Mouse (Mus musculus) lung, embryonic 15.5 days (tissue): ENCODE measurements at regions not wholly inside any gene's neighbourhood (a gene's known extent, or its start where the extent isn't known, plus 50 kb on each side); places are given as distances from the start of the nearest gene placed in this dataset.
"Not testable (repeated sequence)": the region's sequence is repeated elsewhere in the genome, so short reads cannot be mapped to it uniquely, and the experiment has no call there.

ENCODE experiments used
- ATAC-seq: fragments of 200-750 bp; cut with Nextera tagmentation; 2 replicates; pipeline ENCODE4 v1.8.0; 2017; ENCODE audit warnings: moderate number of reproducible peaks, borderline replicate concordance; ENCODE audit not compliant: low FRiP score, low TSS enrichment; ENCODE audit errors: extremely low read depth
- H3K27ac ChIP-seq: fragments of 300-500 bp; sonication (generic); 2 replicates; pipeline ENCODE4 v1.5.1; 2015; ENCODE audit warnings: moderate library complexity, mild to moderate bottlenecking, inconsistent platforms
- H3K27me3 ChIP-seq: fragments of 300-500 bp; sonication (generic); 2 replicates; pipeline ENCODE4 v1.6.1; 2015; ENCODE audit warnings: inconsistent platforms
- H3K36me3 ChIP-seq: fragments of 300-500 bp; sonication (generic); 2 replicates; pipeline ENCODE4 v1.6.1; 2015; ENCODE audit warnings: inconsistent platforms
- H3K4me1 ChIP-seq: fragments of 300-500 bp; sonication (generic); 2 replicates; pipeline ENCODE4 v1.6.1; 2015; ENCODE audit warnings: inconsistent platforms
- H3K4me2 ChIP-seq: fragments of 300-500 bp; sonication (generic); 2 replicates; pipeline ENCODE4 v1.6.1; 2015; ENCODE audit warnings: inconsistent platforms, mild to moderate bottlenecking, moderate library complexity
- H3K4me3 ChIP-seq: fragments of 300-500 bp; sonication (generic); 2 replicates; pipeline ENCODE4 v1.5.1; 2015; ENCODE audit warnings: mild to moderate bottlenecking, inconsistent platforms
- H3K9ac ChIP-seq: fragments of 300-500 bp; sonication (generic); 2 replicates; pipeline ENCODE4 v1.6.1; 2015; ENCODE audit warnings: inconsistent platforms
- H3K9me3 ChIP-seq: fragments of 300-500 bp; sonication (generic); 2 replicates; pipeline ENCODE4 v1.6.1; 2016; ENCODE audit warnings: inconsistent platforms
- WGBS: fragments of 180-500 bp; shearing (Covaris S2); methylation state at CpG from one replicate; pipeline ENCODE4 v1.1.7; 2015; 5-methylcytosine and 5-hydroxymethylcytosine counted together

DNA sequence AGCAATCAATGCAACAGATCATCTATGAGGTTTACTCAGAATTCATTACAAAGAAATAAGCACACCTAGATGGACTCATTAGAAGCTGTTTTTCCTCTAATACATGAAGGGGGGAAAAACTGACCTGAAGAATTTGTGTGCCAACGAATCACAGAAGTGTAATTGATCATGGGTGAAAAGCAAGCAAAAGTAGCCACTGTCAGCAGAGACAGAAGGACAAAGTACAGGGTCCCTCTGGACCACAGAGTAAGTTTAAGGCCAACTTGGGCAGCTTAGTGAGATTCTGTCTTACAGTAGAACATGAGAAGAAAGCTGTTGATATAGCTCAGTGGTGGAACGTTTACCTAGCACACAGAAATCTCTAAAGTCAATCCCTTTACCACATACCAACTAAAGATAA lies 523.7 kb downstream of the Synb start:
- H3K9ac ChIP-seq = no peak overlapping the region
- ATAC-seq = no peak
- H3K4me3 ChIP-seq = no peak overlapping the region
- 75% methylated on average over 2 of the region's 2 CpGs for WGBS
- H3K27me3 ChIP-seq = no peaks in the 10 kb centered on the region
- no peak overlapping the region for H3K27ac ChIP-seq
- no peaks in the 10 kb centered on the region for H3K4me1 ChIP-seq
- H3K4me2 ChIP-seq = no peak overlapping the region
- no peaks in the 10 kb centered on the region for H3K36me3 ChIP-seq
- H3K9me3 ChIP-seq = no peaks in the 10 kb centered on the region

DNA sequence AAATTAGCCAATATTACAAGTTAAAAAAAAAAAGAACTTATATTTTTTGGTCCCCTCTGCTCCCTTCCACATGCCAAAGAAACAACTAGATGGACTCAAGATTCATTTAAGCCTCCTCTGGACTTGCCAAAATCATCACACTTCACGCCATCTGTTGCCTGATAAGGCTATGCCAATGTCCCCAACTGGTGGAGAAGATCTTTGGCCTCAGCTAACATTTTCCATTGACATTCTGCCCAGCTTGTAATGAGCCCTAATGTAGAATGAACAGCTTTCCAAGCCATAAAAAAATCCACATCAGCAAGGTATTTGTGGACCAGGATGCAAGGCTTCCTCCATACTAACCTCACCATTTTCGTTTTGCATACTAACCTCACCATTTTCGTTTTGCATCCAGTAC lies 531.2 kb downstream of the Synb start:
- WGBS = 62% methylated on average over 3 of the region's 3 CpGs
- no peak overlapping the region for H3K4me3 ChIP-seq

DNA sequence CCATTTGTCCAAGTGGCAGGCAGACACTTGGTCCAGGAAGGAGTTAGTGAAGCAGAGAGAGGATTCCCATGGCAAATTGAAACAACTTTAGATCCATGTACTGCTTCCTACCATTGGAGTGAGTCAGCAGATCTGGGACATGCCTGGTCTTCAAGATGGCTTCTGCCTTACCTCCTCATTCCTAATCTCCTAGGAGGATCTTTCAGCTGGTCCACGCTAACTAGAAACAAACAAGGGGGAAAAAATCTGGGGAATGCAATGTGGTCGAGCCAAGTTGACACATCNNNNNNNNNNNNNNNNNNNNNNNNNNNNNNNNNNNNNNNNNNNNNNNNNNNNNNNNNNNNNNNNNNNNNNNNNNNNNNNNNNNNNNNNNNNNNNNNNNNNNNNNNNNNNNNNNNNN lies 549.4 kb downstream of the Synb start:
- 41% methylated on average over 2 of the region's 2 CpGs for WGBS
- Histone ChIP-seq H3K4me1 (no peaks in the 10 kb centered on the region), H3K27ac (no peak overlapping the region), H3K27me3 (no peaks in the 10 kb centered on the region), H3K36me3 (no peaks in the 10 kb centered on the region), H3K4me2 (no peak overlapping the region), H3K4me3 (no peak overlapping the region), H3K9me3 (no peaks in the 10 kb centered on the region), H3K9ac (no peak overlapping the region)
- ATAC-seq = no peak

More for the DNA sequence above, 531.2 kb downstream of the Synb start:
- Histone ChIP-seq H3K4me1 (no peaks in the 10 kb centered on the region), H3K9ac (no peak overlapping the region), H3K36me3 (no peaks in the 10 kb centered on the region), H3K4me2 (no peak overlapping the region), H3K9me3 (no peaks in the 10 kb centered on the region), H3K27ac (no peak overlapping the region), H3K27me3 (no peaks in the 10 kb centered on the region)
- ATAC-seq = no peak

DNA sequence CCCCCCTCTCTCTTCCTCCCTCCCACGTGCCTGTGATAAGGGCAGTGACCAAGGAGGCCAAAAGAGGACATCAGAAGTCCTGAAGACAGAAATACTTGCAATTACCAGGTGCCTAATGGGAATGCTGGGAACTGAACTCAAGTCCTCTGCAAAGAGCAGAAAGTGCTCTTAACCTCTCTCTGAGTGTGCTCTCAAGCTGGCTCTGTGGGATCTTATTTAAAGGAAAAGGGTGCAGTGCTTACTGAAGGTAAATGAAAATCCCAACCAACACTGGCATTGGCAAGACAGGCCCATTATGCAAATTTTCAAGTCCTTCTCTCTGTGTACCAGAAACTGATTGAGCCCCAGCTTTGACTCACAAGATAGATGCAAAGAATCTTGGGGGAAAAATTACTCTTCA lies 555.6 kb downstream of the Synb start:
- Histone ChIP-seq H3K4me3 (no peak overlapping the region), H3K9me3 (no peaks in the 10 kb centered on the region), H3K9ac (no peak overlapping the region), H3K27me3 (no peaks in the 10 kb centered on the region), H3K27ac (no peak overlapping the region), H3K4me2 (no peak overlapping the region), H3K36me3 (no peaks in the 10 kb centered on the region), H3K4me1 (no peaks in the 10 kb centered on the region)
- ATAC-seq = no peak
- no CpG with 5 or more reads among the region's 1 CpGs for WGBS

DNA sequence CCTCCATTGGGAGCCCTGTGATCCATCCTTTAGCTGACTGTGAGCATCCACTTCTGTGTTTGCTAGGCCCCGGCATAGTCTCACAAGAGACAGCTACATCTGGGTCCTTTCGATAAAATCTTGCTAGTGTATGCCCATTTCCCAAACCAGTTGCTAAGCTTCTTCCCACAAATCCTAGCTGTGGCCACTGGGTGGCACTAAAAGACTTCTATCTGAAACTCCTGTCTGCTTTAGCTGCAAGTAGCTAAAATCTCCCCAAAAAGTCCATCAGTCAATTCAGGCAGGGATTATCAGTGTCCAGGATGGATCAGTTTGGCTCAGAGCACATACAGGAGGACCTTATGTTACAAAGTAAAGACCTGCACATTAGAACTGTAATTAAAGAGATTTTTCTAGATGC lies 558.3 kb downstream of the Synb start:
- not testable (repeated sequence) for ATAC-seq, H3K36me3 ChIP-seq, H3K27ac ChIP-seq, H3K4me1 ChIP-seq, H3K9ac ChIP-seq, H3K4me2 ChIP-seq, H3K4me3 ChIP-seq, H3K9me3 ChIP-seq, H3K27me3 ChIP-seq
- 43% methylated on average over 2 of the region's 2 CpGs for WGBS

DNA sequence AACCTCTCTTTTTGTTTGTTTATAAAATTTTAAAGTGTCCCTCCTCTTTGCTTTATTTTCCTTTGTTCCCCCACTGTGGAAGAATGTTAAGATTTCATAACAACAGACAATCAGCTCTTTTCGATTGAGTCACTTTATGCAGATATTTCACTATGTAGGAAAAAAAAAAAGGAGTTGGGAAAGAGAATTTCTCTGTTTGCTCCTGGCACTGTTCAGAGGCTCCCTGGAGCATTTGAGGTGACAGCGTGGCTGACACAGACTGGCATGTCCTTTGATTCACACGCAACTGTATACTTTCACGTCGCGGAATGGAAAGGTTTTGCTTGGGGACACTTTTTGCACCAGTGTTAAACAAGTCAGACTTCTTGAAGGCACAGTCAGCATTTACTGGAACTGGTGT lies 572.9 kb downstream of the Synb start:
- no peaks in the 10 kb centered on the region for H3K27me3 ChIP-seq
- H3K9ac ChIP-seq = no peak overlapping the region
- H3K36me3 ChIP-seq = no peaks in the 10 kb centered on the region
- H3K9me3 ChIP-seq = no peaks in the 10 kb centered on the region
- no peak overlapping the region for H3K4me2 ChIP-seq
- peaks cover 4% of the 10 kb centered on the region; the same call in 1 of the 2 replicates for H3K4me1 ChIP-seq
- peak overlapping the region; percentile 33; the same call in 1 of the 2 replicates for H3K27ac ChIP-seq
- no peak overlapping the region for H3K4me3 ChIP-seq
- 46% methylated on average over 6 of the region's 6 CpGs for WGBS
- no peak for ATAC-seq

DNA sequence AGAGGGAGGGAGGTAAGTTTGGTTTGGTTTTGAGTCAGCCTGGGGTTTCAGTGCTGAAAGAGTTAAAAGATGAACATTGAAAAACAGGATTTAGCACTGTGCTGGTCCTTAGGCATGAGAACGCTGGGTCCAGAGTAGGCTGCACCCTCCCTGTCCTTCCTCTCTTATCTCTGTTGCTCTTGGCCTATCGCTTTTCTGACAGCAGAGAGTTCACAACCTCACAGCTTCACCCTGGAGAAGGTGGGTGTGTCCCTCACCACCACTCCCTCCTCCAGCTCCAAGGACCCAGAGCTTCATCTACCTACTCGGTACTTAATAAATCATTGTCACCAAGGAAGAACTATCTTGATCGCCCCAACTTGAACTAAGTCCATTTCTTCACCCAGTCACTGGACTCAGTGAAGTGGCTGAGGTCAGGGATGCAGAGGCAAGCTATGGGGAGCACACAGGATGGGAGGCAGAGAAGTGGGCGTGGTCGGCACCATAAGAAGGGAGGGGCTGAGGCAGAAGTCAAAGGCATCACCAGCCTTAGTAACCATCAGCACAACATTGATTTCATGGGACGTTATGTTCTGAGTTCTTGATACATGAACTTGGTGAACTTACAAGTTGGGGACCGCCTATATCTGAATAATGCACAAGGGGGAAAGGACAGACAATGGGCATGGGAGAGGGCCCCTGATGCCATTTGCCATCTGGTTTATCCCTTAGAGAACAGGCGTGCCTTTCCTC lies 574.5 kb downstream of the Synb start:
- Histone ChIP-seq H3K27ac (no peak overlapping the region), H3K4me3 (no peak overlapping the region), H3K27me3 (no peaks in the 10 kb centered on the region), H3K4me2 (no peak overlapping the region), H3K4me1 (peaks cover 4% of the 10 kb centered on the region; the same call in 1 of the 2 replicates), H3K36me3 (no peaks in the 10 kb centered on the region), H3K9ac (no peak overlapping the region), H3K9me3 (no peaks in the 10 kb centered on the region)
- ATAC-seq = no peak
- 58% methylated on average over 9 of the region's 9 CpGs for WGBS

DNA sequence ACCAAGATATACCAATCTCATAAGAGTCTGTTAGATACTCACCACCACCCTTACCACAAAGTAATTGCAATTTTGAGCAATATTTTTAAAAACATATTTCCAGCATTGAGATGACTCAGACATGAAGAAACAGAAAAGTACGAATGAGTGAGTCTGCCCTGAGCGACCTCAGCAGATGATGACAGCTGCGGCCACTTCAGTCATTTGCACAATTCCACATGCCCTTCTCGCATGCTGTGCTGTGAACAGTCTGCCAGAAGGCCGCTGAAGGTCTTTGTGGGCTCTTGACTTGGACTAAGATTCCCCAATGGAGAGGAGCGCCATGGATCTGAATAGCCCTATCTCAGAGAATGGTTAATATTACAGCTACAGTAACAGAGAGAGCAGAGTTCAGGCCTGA lies 575.3 kb downstream of the Synb start:
- Histone ChIP-seq H3K4me1 (peaks cover 4% of the 10 kb centered on the region; the same call in 1 of the 2 replicates), H3K4me2 (no peak overlapping the region), H3K27me3 (no peaks in the 10 kb centered on the region), H3K9me3 (no peaks in the 10 kb centered on the region), H3K36me3 (no peaks in the 10 kb centered on the region), H3K4me3 (no peak overlapping the region), H3K27ac (no peak overlapping the region), H3K9ac (no peak overlapping the region)
- WGBS = 83% methylated on average over 6 of the region's 6 CpGs
- no peak for ATAC-seq
